ENCODE assay signal across 8 mouse cellular contexts in genomic region chr15:96543181-96543828, GRCm38 (mm10).
DNase-seq lines count a peak whose midpoint lies in the region; ATAC-seq and TF ChIP-seq lines count a peak whose summit lies in the region.

No protein-coding gene starts in this region.

- 3% methylated on average over 24 of the region's 24 CpGs for WGBS in forebrain, embryonic 11.5 days
- WGBS in hindbrain, embryonic 14.5 days, result 3% methylated on average over 24 of the region's 24 CpGs
- WGBS in limb, embryonic 14.5 days, result 3% methylated on average over 24 of the region's 24 CpGs
- 3% methylated on average over 24 of the region's 24 CpGs for WGBS in midbrain, embryonic 15.5 days
- 2% methylated on average over 24 of the region's 24 CpGs for WGBS in stomach, embryonic 15.5 days

- peak overlapping the region; percentile 52 for H3K4me2 ChIP-seq in forebrain, embryonic 11.5 days (ENCODE audit: low read depth, low read length, severe bottlenecking)
- peak overlapping the region; percentile 57 for H3K4me2 ChIP-seq in hindbrain, embryonic 14.5 days (replicated peaks)
- H3K4me2 ChIP-seq in limb, embryonic 14.5 days (replicated peaks; ENCODE audit: low read depth, low read length, severe bottlenecking), result peak overlapping the region; percentile 47
- H3K4me2 ChIP-seq in midbrain, embryonic 15.5 days, result peak overlapping the region; percentile 56
- H3K4me2 ChIP-seq in stomach, embryonic 15.5 days, result peak overlapping the region; percentile 58

- H3K27ac ChIP-seq in forebrain, embryonic 11.5 days (ENCODE audit: low read depth, low read length), result no peak overlapping the region
- peak overlapping the region; percentile 39 for H3K27ac ChIP-seq in hindbrain, embryonic 14.5 days
- no peak overlapping the region for H3K27ac ChIP-seq in limb, embryonic 14.5 days (replicated peaks; ENCODE audit: low read depth, low read length)
- peak overlapping the region; percentile 65 for H3K27ac ChIP-seq in midbrain, embryonic 15.5 days
- no peak overlapping the region for H3K27ac ChIP-seq in stomach, embryonic 15.5 days

- TF ChIP-seq CTCF in brain, embryonic 14.5 days (IDR thresholded peaks at IDR 0.05; ENCODE audit: borderline replicate concordance, extremely low read depth, insufficient read depth, insufficient read length), result peak; percentile 85

- no peak for TF ChIP-seq POLR2A in brain, embryonic 14.5 days (IDR thresholded peaks at IDR 0.05; ENCODE audit: borderline replicate concordance, extremely low read depth, insufficient read depth, insufficient read length, poor library complexity, severe bottlenecking)
- TF ChIP-seq POLR2A in limb, embryonic 14.5 days (IDR thresholded peaks at IDR 0.05; ENCODE audit: borderline replicate concordance, extremely low read depth, insufficient read depth, insufficient read length), result no peak

- H3K4me1 ChIP-seq in forebrain, embryonic 11.5 days (replicated peaks; ENCODE audit: control insufficient read depth, insufficient read depth, low read length), result no peaks in the 10 kb centered on the region; the same call in 1 of the 2 replicates
- H3K4me1 ChIP-seq in hindbrain, embryonic 14.5 days (replicated peaks; ENCODE audit: control insufficient read depth, insufficient read depth, low read length), result 0 out of 2 replicates have a peak, but pooled peaks cover 10% of the 10 kb centered on the region
- H3K4me1 ChIP-seq in limb, embryonic 14.5 days (ENCODE audit: control insufficient read depth, insufficient read depth, low read length), result peaks cover 8% of the 10 kb centered on the region
- H3K4me1 ChIP-seq in midbrain, embryonic 15.5 days, result peaks cover 9% of the 10 kb centered on the region; the same call in 1 of the 2 replicates
- H3K4me1 ChIP-seq in stomach, embryonic 15.5 days, result no peaks in the 10 kb centered on the region

- H3K27me3 ChIP-seq in forebrain, embryonic 11.5 days (ENCODE audit: control insufficient read depth, insufficient read depth, low read length), result no peaks in the 10 kb centered on the region
- H3K27me3 ChIP-seq in hindbrain, embryonic 14.5 days (ENCODE audit: control insufficient read depth, insufficient read depth, low read length), result no peaks in the 10 kb centered on the region
- H3K27me3 ChIP-seq in limb, embryonic 14.5 days (ENCODE audit: control insufficient read depth, insufficient read depth, low read length), result no peaks in the 10 kb centered on the region
- H3K27me3 ChIP-seq in midbrain, embryonic 15.5 days (replicated peaks), result no peaks in the 10 kb centered on the region
- no peaks in the 10 kb centered on the region for H3K27me3 ChIP-seq in stomach, embryonic 15.5 days (replicated peaks)

- DNase-seq in layer of hippocampus, postnatal 10 days (ENCODE audit: low spot score in 2 of 2), result peak; percentile 67 to 74
- no peak for DNase-seq in layer of hippocampus, adult 9-10 months (ENCODE audit: low spot score)
- peak; percentile 92 for DNase-seq in brain, embryonic 14.5 days (ENCODE audit: low read depth)
- DNase-seq in forebrain, embryonic 11.5 days (ENCODE audit: low spot score), result peak; percentile 85
- peak; percentile 85 for DNase-seq in hindbrain, embryonic 14.5 days (ENCODE audit: low spot score)
- DNase-seq in limb, embryonic 14.5 days (ENCODE audit: low spot score), result peak; percentile 84

- H3K4me3 ChIP-seq in forebrain, embryonic 11.5 days (ENCODE audit: low read depth, low read length), result peak overlapping the region; percentile 33
- peak overlapping the region; percentile 39 for H3K4me3 ChIP-seq in hindbrain, embryonic 14.5 days (replicated peaks; ENCODE audit: low read length)
- peak overlapping the region; percentile 31 for H3K4me3 ChIP-seq in limb, embryonic 14.5 days (replicated peaks; ENCODE audit: low read length)
- peak overlapping the region; percentile 41 for H3K4me3 ChIP-seq in midbrain, embryonic 15.5 days
- H3K4me3 ChIP-seq in stomach, embryonic 15.5 days (replicated peaks), result peak overlapping the region; percentile 38

- no peaks in the 10 kb centered on the region for H3K36me3 ChIP-seq in forebrain, embryonic 11.5 days (ENCODE audit: control insufficient read depth, insufficient read depth, low read length)
- no peaks in the 10 kb centered on the region for H3K36me3 ChIP-seq in hindbrain, embryonic 14.5 days (replicated peaks; ENCODE audit: control insufficient read depth, insufficient read depth)
- H3K36me3 ChIP-seq in limb, embryonic 14.5 days (ENCODE audit: control insufficient read depth, insufficient read depth, low read length), result no peaks in the 10 kb centered on the region
- H3K36me3 ChIP-seq in midbrain, embryonic 15.5 days (replicated peaks), result no peaks in the 10 kb centered on the region
- no peaks in the 10 kb centered on the region for H3K36me3 ChIP-seq in stomach, embryonic 15.5 days

- H3K9me3 ChIP-seq in forebrain, embryonic 11.5 days (ENCODE audit: control insufficient read depth, low read length), result no peaks in the 10 kb centered on the region
- no peaks in the 10 kb centered on the region for H3K9me3 ChIP-seq in hindbrain, embryonic 14.5 days (ENCODE audit: control insufficient read depth, low read length)
- H3K9me3 ChIP-seq in limb, embryonic 14.5 days (ENCODE audit: control insufficient read depth, low read length), result no peaks in the 10 kb centered on the region
- no peaks in the 10 kb centered on the region for H3K9me3 ChIP-seq in midbrain, embryonic 15.5 days
- no peaks in the 10 kb centered on the region for H3K9me3 ChIP-seq in stomach, embryonic 15.5 days

- H3K9ac ChIP-seq in forebrain, embryonic 11.5 days (ENCODE audit: low read length), result peak overlapping the region; percentile 47
- H3K9ac ChIP-seq in hindbrain, embryonic 14.5 days, result peak overlapping the region; percentile 65
- 0 out of 2 replicates have a peak overlapping the region, but pooled peaks have one; percentile 13 for H3K9ac ChIP-seq in limb, embryonic 14.5 days (ENCODE audit: low read depth, low read length, severe bottlenecking)
- peak overlapping the region; percentile 43 for H3K9ac ChIP-seq in midbrain, embryonic 15.5 days
- no peak overlapping the region for H3K9ac ChIP-seq in stomach, embryonic 15.5 days

- no peak for ATAC-seq in forebrain, embryonic 11.5 days (replicated peaks; ENCODE audit: low FRiP score)
- no peak for ATAC-seq in hindbrain, embryonic 14.5 days (ENCODE audit: low FRiP score)
- ATAC-seq in limb, embryonic 14.5 days (ENCODE audit: low FRiP score, low read depth), result peak; percentile 54; the same call in 1 of the 2 replicates
- 0 out of 2 replicates have a peak, but pooled peaks have one; percentile 65 for ATAC-seq in midbrain, embryonic 15.5 days (replicated peaks)
- ATAC-seq in stomach, embryonic 15.5 days (ENCODE audit: insufficient read depth, low FRiP score, low read depth), result no peak

Comparison
In these comparisons a context has a peak if more than half of its experiments do, and no peak if none do; other contexts are left out.
1. ATAC-seq: peak in limb, embryonic 14.5 days (single experiment) and midbrain, embryonic 15.5 days (single experiment); none in forebrain, embryonic 11.5 days (single experiment), hindbrain, embryonic 14.5 days (single experiment) and stomach, embryonic 15.5 days (single experiment).
2. H3K27ac ChIP-seq: peak in hindbrain, embryonic 14.5 days (single experiment) and midbrain, embryonic 15.5 days (single experiment); none in forebrain, embryonic 11.5 days (single experiment), limb, embryonic 14.5 days (single experiment) and stomach, embryonic 15.5 days (single experiment).
3. Peak in every context shown above with its lines, with median percentiles within 50 percentile points of each other: H3K4me2 ChIP-seq and H3K4me3 ChIP-seq.